Mouse (Mus musculus) heart, postnatal 0 days (tissue): ENCODE data around the gene Vrk2.

ENCODE experiments used
- CTCF ChIP-seq: IDR thresholded peaks from 2 replicates; pipeline ENCODE4 v1.5.1; 2016; ENCODE audit warnings: antibody characterized with exemption, control low read depth, low read depth
- EP300 ChIP-seq: IDR thresholded peaks from 2 replicates; pipeline ENCODE4 v1.6.1; 2016; ENCODE audit warnings: antibody characterized with exemption, low read depth

- TF ChIP-seq CTCF = no peak
- no peak for TF ChIP-seq EP300
Observed at GRCm38 (mm10) chr11:26441121-26441520, 152.7 kb downstream of the Vrk2 start.
